16 mouse cellular contexts compared by ENCODE assay signal in genomic region chr4:95793647-95794328, GRCm38 (mm10).
DNase-seq lines count a peak whose midpoint lies in the region; ATAC-seq and TF ChIP-seq lines count a peak whose summit lies in the region.
"Had no signal": no experiment of that assay in that cellular context is flagged by ENCODE, and none has a peak within 500 bp of the region (broad histone marks: within the 10 kb centered on the region; RNA-seq: fewer than 3 reads in every experiment).

No protein-coding gene starts in this region.

- no peak for TF ChIP-seq POLR2A in thymus, adult 2 months (IDR thresholded peaks at IDR 0.05; ENCODE audit: control insufficient read depth, extremely low read depth, insufficient read depth, low read length, poor library complexity)

- H3K9ac ChIP-seq in forebrain, embryonic 12.5 days = no peak overlapping the region
- no peak overlapping the region for H3K9ac ChIP-seq in midbrain, embryonic 13.5 days (replicated peaks)
- H3K9ac ChIP-seq: hindbrain, embryonic 15.5 days; lung, embryonic 15.5 days had no signal

- POLR2A ChIA-PET in Patski (lab: Charles Lee) = interaction anchor here (0.5 kb wide), 1 partner anchor 85 kb away, joined by 3 read pairs; no protein-coding TSS in a partner anchor

- H3K9me3 ChIP-seq in forebrain, embryonic 10.5 days = no peaks in the 10 kb centered on the region
- H3K9me3 ChIP-seq in forebrain, embryonic 12.5 days = no peaks in the 10 kb centered on the region
- H3K9me3 ChIP-seq in midbrain, embryonic 13.5 days = no peaks in the 10 kb centered on the region
- H3K9me3 ChIP-seq: hindbrain, embryonic 15.5 days; lung, embryonic 15.5 days had no signal

- no peaks in the 10 kb centered on the region for H3K36me3 ChIP-seq in forebrain, embryonic 10.5 days (replicated peaks)
- no peaks in the 10 kb centered on the region for H3K36me3 ChIP-seq in forebrain, embryonic 12.5 days (replicated peaks)
- H3K36me3 ChIP-seq in midbrain, embryonic 13.5 days = no peaks in the 10 kb centered on the region
- no peaks in the 10 kb centered on the region for H3K36me3 ChIP-seq in thymus, adult 2 months (ENCODE audit: control insufficient read depth, insufficient read depth, low read length)
- H3K36me3 ChIP-seq: hindbrain, embryonic 15.5 days; lung, embryonic 15.5 days had no signal

- 34% methylated on average over 7 of the region's 7 CpGs for WGBS in large intestine, adult 2 months
- WGBS in forebrain, embryonic 10.5 days = 65% methylated on average over 7 of the region's 7 CpGs
- WGBS in forebrain, embryonic 12.5 days = 44% methylated on average over 7 of the region's 7 CpGs
- 57% methylated on average over 7 of the region's 7 CpGs for WGBS in midbrain, embryonic 13.5 days
- WGBS in thymus, adult 2 months = 96% methylated on average over 7 of the region's 7 CpGs

- no peaks in the 10 kb centered on the region for H3K27me3 ChIP-seq in Patski
- H3K27me3 ChIP-seq in forebrain, embryonic 10.5 days (ENCODE audit: poor library complexity, severe bottlenecking) = no peaks in the 10 kb centered on the region
- no peaks in the 10 kb centered on the region for H3K27me3 ChIP-seq in forebrain, embryonic 12.5 days
- no peaks in the 10 kb centered on the region for H3K27me3 ChIP-seq in midbrain, embryonic 13.5 days
- no peaks in the 10 kb centered on the region for H3K27me3 ChIP-seq in thymus, adult 2 months (ENCODE audit: control insufficient read depth, insufficient read depth, low read length)
- H3K27me3 ChIP-seq: CH12.LX; hindbrain, embryonic 15.5 days; lung, embryonic 15.5 days had no signal

- H3K27ac ChIP-seq in forebrain, embryonic 10.5 days = no peak overlapping the region
- H3K27ac ChIP-seq in forebrain, embryonic 12.5 days = no peak overlapping the region
- H3K27ac ChIP-seq in midbrain, embryonic 13.5 days = no peak overlapping the region
- H3K27ac ChIP-seq in thymus, adult 2 months (ENCODE audit: control insufficient read depth, insufficient read depth, low read length) = no peak overlapping the region
- H3K27ac ChIP-seq: hindbrain, embryonic 15.5 days; lung, embryonic 15.5 days had no signal

- ATAC-seq in Patski = peak; percentile 79
- no peak for ATAC-seq in forebrain, embryonic 12.5 days (ENCODE audit: low FRiP score)
- no peak for ATAC-seq in midbrain, embryonic 13.5 days
- ATAC-seq: forebrain, embryonic 16.5 days had no signal

- DNase-seq in Muller cell, postnatal 12 days (ENCODE audit: inconsistent ontology term) = peak; percentile 31
- peak; percentile 86 for DNase-seq in Patski (ENCODE audit: low read depth, low spot score)
- peak; percentile 71 to 83 for DNase-seq in kidney, adult 8-10 months
- peak; percentile 53 for DNase-seq in large intestine, adult 2 months (ENCODE audit: low read depth, low spot score)
- no peak for DNase-seq in forebrain, embryonic 10.5 days (ENCODE audit: extremely low spot score, low spot score)
- DNase-seq in thymus, adult 2 months = no peak
- DNase-seq: cerebellum, adult 11-12 months; gastrocnemius, postnatal 10 days; layer of hippocampus, adult 9-11 months; right cerebral cortex, postnatal 4 days had no signal

- H3K4me1 ChIP-seq in forebrain, embryonic 10.5 days = peaks cover 19% of the 10 kb centered on the region
- 0 out of 2 replicates have a peak, but pooled peaks cover 3% of the 10 kb centered on the region for H3K4me1 ChIP-seq in forebrain, embryonic 12.5 days
- H3K4me1 ChIP-seq in midbrain, embryonic 13.5 days (replicated peaks) = peaks cover 6% of the 10 kb centered on the region
- no peaks in the 10 kb centered on the region for H3K4me1 ChIP-seq in thymus, adult 2 months (replicated peaks; ENCODE audit: control insufficient read depth, insufficient read depth, low read length)
- H3K4me1 ChIP-seq: hindbrain, embryonic 15.5 days; lung, embryonic 15.5 days had no signal

- CTCF ChIA-PET in Patski (lab: Charles Lee) = interaction anchor here (1.2 to 1.3 kb wide), 2 partner anchors 11 to 67 kb away, joined by 3 read pairs; no protein-coding TSS in a partner anchor

- in situ Hi-C loops in Patski (cut with MboI; ENCODE audit: low pct_unique_long_range_greater_than_20kb) = no loop called here

- H3K4me2 ChIP-seq in forebrain, embryonic 12.5 days = no peak overlapping the region
- H3K4me2 ChIP-seq in midbrain, embryonic 13.5 days (replicated peaks) = no peak overlapping the region
- H3K4me2 ChIP-seq: hindbrain, embryonic 15.5 days; lung, embryonic 15.5 days had no signal

- no peak for TF ChIP-seq CTCF in Patski (IDR thresholded peaks at IDR 0.05)
- TF ChIP-seq CTCF in thymus, adult 2 months (IDR thresholded peaks at IDR 0.05; ENCODE audit: borderline replicate concordance, control insufficient read depth, extremely low read depth, insufficient read depth, low read length, poor library complexity) = no peak

- no peak overlapping the region for H3K4me3 ChIP-seq in forebrain, embryonic 10.5 days
- H3K4me3 ChIP-seq in forebrain, embryonic 12.5 days (replicated peaks) = no peak overlapping the region
- no peak overlapping the region for H3K4me3 ChIP-seq in midbrain, embryonic 13.5 days (replicated peaks)
- H3K4me3 ChIP-seq in thymus, adult 2 months (ENCODE audit: control insufficient read depth, insufficient read depth, low read length) = no peak overlapping the region
- H3K4me3 ChIP-seq: hindbrain, embryonic 15.5 days; lung, embryonic 15.5 days had no signal

Comparison
In these comparisons a context has a peak if more than half of its experiments do, and no peak if none do; other contexts are left out.
1. DNase-seq: peak in Muller cell, postnatal 12 days (single experiment), Patski (single experiment), kidney, adult 8-10 months (2 of 2) and large intestine, adult 2 months (single experiment); none in forebrain, embryonic 10.5 days (single experiment) and thymus, adult 2 months (single experiment).